Mouse (Mus musculus) T-helper 1 cell (primary cell): ENCODE measurements around the gene Atg7.

Source experiments
- in situ Hi-C: fragments of 300-600 bp; cut with MboI, MseI; formaldehyde crosslinking; loops from one replicate; pipeline ENCODE4 v1.15.1; 2025; ENCODE audit warnings: high pct_unique_total_duplicates

Atg7 gene

DNA sequence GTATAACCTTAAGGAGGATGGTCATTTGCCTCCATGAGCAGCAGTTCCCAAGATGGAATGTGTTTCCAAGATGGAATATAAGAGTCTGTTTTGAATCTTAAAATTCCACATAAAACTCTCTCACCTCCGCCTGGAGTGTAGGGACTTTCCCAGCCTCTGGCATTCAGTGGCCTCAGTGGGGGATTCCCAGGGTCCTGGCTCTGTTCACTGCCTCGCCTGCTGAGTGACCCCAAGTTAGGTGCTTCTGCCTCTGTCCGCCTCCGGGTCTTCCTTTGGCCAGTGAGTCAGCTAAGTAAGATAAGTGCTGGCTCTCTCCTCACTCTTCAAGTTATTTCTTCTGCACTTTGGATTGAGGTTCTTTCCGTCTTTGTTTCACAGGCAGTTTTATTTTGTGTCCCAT, 90.3 kb downstream of the Atg7 start:
- in situ Hi-C loops, result no loop called here

DNA sequence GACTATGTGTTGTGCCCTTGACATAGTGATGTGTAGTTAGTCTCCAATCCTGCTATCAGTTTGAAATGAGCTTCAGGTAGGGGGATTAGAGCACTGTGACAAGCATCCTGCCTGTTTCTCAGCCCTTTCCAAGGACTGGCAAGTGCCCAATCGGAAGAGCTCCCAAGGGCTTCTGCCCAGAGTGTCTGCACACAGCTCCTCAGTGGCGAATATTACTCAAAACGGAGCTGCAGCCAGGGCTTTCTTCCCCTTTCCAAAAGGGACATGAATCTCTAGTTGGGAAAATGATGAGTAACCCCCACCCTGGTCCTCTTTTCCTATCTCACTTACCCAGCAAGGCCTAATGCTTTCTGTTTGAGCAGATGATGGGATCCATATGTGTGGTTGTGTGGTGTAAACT, 90.8 kb downstream of the Atg7 start:
- in situ Hi-C loops, result no loop called here

DNA sequence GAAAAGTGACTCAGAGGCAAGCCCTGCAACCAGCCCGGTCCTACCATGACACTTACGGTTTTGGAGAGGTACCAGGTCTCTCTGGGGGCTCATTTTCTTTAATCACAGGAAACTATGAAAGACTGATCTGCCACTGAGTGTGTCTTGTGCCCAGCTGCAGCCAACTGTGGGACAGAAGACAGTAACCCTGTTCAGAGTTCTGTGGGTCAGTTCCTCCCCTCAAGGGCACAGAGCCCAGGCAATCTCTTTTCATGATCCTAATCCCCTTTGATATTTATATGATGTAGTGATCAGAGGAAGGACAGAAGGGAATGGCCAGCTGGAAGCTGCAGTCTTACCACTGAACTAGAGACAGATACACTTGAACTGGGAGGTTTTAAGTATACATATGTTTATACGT, 92.2 kb downstream of the Atg7 start:
- in situ Hi-C loops, result no loop called here

DNA sequence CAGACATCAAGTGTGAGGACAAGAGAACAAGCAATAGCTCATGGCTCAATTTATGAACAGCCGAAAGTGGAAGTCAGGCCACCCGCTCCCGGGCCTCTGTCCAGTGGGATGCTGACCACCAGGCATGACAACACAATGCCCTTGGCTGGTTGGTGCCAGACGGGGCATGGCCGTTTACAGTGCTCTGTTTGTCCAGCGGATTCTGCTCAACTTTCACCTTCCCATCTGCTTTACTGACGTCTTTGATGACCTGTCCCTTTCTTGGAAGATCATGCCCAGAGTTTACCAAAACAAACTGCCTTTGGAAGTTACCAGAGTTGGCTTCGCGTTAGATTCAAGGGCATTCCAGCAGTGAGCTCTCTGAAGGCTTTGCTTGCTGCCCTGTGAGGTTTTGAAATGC, 93.5 kb downstream of the Atg7 start:
- in situ Hi-C loops, result no loop called here

DNA sequence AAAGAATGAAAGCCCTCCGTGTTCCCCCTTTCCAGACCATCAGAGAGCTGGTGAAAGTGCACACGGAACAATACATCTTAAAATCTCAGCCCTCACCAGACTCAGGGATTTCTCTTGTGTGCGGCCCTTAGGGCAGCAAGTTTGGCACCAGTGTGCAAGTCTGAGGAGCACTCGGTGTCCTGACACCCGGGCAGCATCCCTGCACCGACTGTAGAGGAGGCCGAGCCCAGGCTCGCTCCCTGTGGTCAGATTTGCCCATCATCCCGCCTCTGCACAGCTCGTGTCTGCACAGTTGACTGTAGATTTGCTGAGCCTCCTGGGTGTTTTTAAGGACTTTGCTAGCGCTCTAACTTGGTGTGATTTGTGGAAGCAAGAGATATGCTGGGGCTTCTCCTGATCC, 94.3 kb downstream of the Atg7 start:
- in situ Hi-C loops, result no loop called here

DNA sequence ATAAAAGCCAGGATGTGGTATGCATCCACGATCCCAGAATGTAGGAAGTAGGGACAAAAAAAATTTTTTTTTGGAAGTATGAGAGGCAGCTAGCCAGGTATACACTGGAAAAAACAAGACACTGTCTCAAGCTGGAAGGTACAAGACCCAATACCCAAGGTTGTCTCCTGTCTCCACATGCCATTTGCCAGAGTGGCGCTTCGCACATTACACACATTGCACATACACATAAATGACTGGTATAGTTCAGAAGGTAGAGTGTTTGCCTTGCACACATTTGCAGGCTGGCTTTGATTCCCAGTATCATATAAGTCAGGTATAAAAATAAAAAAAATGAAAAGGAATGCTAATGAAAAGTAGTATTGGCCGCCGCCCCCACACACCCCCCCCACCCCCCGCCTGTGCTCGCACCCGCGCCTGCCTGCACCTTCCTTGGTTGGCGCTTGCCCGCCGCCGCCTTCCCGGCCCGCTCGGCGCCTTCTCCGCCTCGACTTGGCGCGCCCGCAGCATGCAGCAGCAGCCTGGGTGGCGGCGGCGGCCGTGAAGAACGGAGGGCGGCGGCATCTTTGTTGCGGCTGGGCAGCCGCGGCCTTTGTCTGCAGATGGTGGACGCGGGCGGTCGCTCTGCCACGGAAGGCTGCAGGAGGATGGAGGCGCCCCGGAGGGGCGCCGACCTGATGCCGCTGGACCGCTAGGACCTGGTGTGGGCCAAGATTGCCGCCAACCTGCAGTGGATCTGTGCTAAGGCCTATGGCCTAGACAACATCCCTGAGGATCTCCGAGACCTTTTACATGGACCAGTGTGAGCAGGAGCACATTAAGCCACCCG, 95.2 kb downstream of the Atg7 start:
- in situ Hi-C loops, result no loop called here

DNA sequence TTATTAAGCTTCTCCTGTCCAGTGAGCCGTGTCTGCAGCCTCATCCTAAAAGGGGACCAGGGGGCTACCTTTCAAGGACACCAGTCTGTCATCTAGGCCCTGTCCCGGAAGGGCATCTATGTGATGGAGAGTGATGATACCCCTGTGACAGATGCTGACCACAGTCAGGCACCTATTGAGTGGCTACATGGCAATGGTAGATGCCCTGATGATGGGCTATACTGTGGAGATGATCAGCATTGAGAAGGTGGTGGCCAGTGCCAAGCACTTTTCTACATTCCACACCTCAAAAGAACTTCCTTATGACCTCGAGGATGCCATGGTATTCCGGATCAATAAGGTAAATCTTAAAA, 95.8 kb downstream of the Atg7 start:
- in situ Hi-C loops, result no loop called here

DNA sequence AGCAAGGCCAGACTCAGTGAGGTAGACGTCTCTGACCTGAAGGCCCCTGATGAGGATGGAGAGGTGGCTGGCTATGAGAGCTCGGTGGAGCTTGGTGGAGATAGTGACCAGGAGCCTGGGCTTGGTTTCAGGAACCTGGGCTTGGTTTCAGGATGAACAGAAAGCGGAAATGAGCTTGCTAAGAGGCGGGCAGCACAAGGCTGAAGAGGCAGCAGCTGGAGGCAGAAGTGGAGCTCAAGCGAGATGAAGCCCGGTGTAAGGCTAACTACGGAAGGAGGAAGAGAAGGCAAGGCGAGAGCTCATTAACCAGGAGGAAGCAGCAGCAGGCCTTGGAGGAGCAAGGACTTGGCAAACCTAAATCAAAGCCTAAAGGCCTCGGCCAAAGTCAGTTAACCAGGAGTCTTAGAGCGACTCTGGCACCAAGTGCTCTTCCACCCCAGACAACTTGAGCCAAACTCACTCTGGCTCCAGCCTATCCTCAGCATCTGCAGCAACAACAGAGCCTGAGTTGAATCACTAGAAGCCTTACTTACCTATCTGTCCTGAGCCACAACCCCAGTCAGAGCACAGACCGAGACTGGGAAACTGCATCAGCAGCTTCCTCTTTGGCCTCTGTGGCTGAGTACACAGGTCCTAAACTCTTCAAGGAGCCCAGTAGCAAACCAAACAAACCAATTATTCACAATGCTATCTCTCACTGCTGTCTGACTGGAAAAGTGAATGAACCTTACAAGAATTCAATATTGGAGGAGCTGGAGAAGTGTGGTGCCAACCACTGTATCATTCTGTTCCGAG, 99.5 kb downstream of the Atg7 start:
- in situ Hi-C loops, result loop anchor here (5.0 kb wide), 1 partner anchor 280 kb away; no protein-coding TSS in a partner anchor

DNA sequence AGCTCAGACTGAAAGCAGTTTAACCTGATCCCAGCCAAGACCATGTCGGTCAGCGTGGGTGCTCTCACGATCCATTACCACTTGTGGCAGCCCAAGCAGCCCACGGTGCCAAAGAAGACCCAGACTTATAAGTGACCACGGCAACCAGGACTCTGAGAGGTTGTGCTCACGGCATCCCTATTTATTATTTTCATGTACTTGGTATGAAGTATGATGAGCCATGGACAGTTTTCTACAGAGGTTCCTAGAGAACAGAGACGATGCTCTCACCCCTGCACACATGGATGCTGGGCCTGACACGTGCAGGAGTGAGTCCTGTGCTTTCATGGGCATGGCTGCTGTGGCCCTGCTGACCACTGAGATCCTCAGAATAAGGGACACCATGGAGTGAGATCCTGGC, 100.2 kb downstream of the Atg7 start:
- in situ Hi-C loops, result loop anchor here (5.0 kb wide), 1 partner anchor 279 kb away; no protein-coding TSS in a partner anchor

DNA sequence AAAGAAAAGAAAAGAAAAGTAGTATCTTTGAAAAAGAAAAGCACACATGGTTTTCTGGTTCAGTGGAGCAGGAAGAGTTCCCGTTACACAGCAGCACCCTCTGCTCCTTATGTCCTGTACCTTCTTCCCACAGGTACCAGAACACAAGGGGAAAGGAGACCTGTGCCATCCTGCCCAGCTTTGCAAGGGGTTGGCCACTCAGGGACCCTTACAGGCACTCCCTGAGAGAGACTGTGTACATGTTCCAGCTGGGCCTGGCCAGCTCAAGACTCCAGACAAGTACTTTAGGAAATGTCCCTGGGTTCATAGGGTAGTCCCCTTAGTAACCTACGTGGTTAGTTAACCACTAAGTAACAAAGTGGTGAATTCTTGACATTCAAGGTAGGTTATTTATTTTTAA, 100.9 kb downstream of the Atg7 start:
- in situ Hi-C loops, result loop anchor here (5.0 kb wide), 1 partner anchor 278 kb away; no protein-coding TSS in a partner anchor

DNA sequence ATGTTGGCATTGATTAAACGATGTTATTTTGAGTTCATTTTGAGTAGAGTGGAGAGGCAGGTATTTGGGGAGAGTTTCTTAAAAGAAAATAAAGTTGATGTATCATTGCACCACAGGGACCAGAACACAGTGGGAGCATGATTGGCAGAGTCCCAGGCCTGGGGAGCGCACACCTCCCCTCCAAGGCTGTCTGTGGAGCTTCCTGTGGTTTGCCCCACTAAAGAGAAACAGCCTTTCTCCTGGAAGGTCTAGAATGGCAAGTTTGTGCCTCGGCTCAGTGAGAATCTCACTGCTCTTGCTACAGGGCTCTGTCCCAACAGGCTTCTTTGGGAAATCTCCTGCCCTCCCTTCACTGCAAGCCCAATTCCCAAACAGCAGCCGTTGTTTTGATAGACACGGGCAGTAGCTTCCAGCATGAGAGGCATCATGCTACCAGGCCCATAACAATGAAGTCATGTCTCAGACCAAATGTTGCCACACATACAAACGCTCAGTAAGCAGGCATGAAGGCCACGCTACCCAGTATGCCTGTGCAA, 103.6 kb downstream of the Atg7 start:
- in situ Hi-C loops, result no loop called here

DNA sequence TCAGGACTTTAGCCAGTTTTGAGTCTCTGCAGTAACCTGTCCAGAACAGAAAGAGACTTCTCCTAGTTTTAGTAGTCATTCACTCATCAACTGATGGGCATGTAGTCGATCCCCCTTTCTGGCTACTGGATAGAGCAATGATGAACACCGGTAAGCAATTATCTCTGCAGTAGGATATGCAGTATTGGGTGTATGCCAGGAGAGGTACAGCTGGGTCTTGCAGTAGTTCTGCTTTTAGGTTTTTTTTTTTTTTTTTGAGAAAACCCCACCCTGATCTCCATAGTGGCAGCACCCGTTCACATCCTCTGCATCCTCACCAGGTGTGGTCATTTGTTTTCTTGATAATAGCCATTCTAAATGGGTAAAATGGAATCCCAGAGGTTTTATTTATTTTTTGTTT, 105.5 kb downstream of the Atg7 start:
- in situ Hi-C loops, result no loop called here

DNA sequence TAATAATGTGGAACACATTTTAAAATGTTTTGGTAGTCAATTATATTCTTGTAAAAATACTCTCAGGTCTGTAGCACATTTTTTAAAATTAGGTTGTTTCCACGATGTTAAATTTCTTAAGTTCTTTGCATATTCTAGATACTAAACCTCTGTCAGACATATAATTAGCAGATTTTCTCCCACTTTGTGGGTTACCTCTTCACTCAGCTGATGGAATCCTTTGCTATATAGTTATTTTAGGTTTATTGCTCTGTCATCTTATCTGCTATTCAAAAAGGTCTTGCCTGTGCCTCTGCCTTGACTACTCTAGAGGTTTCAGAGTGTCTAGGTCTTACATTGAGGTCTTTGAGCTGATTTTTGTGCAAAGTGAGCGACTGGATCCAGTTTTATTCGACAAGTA, 106.0 kb downstream of the Atg7 start:
- in situ Hi-C loops, result no loop called here

DNA sequence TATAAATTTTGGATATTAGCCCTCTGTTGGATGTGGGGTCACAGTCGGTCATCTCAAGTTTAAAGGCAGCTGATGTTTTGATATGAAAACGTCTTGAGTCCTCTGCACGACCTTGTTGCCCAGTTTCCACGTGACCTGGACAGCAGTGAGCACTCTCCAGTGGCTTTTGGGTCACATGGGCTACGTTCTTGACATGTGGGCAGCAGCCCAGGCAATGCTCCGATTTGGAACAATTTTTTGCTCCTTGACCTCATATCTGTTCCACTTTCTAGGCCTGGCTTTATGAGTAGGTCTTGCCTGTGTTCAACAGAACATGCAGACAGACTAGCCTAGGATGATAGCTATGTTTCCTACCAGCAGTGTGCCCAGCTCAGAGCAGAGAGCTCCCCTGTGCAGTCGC, 115.9 kb downstream of the Atg7 start:
- in situ Hi-C loops, result no loop called here

DNA sequence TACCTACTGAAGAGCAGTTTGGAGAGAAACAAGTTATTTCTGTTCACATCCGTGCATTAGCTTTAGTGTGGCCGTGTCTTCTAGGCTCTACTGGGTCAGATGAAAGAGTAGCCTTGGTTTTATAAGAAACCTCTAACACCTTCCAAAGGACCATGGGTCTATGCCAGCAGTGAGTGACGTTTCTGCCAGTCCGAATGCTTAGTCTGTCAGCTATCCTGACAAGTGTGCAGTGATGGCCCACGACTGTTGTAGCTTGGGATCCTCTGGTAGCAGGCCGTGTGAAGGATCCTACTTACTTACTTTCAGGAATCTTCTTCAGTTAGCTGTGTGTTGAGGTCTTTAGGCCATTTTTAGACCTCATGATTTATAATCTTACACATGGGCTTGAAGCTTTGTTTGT, 123.4 kb downstream of the Atg7 start:
- in situ Hi-C loops, result no loop called here

DNA sequence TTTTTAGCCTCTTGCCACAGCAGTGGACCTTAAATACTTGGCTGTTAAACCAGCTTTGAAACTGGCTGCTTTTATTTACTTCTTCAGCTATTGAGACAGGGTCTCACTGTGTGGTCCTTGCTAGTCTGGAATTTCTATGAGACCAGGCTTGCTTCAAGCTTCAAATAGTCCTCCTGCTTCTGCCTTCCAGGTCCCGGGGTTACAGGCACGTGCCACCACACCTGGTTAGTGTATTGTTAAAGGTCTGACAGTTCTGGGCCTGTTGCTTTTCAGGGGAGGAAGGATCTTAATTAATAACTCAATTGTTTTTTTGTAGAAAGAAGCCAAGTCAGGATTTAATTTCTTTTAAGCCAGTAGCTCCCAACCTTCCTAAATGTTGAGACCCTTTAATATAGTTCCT, 124.8 kb downstream of the Atg7 start:
- in situ Hi-C loops, result no loop called here

DNA sequence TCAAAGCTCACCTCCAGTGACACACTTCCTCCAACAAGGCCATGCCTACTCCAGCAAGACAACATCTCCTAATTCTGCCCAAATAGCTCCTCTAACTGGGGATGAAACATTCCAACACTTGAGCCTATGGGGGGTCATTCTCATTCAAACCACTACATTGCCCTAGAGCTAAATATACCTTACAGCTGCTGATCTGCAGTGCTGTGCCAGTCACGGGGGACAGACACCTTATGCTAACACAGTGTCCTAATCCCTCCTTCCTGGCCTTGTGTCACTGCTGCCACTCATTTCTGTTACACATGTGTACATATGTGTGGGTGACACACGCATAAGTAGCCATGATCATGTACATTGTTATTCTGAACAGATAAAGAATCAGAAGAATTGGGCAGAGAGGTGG, 127.4 kb downstream of the Atg7 start:
- in situ Hi-C loops, result no loop called here

DNA sequence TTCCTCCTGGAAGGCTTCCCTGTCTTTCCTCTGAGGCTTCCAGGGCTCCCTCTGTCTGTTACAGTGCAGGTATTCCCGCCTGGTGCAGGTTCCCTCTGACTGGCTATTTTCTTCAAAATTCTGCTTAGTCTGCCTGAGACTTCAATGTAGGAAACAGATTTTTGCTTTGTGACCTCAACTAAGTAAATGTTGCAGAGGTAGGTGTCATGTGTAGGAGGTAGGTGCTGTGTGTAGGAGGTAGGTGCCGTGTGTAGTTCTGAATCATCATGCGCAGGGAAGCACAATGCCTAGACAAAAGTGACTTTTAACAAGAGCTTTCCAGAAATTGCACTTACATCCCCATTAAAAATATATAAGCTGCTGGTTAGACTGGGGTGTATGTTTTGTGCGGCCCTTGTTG, 128.6 kb downstream of the Atg7 start:
- in situ Hi-C loops, result no loop called here

DNA sequence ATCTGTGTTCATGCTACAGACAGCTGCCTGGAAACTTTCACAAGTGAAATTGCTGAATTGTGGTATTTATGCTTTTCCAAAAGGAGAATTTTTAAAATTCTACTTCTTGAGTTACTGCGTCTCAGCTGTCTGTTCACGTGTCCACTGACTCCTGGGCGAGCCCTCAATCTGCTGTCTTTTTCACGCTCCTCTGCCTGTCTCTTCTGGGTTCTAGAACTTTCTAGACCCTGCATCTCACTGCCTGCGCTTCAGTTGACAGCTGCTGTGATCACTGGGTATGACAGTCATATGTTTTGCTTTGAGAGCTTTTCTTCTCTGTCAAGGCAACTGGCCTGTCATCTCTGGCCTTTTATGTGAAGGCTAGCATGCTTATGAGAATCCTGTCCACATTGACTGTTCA, 132.3 kb downstream of the Atg7 start:
- in situ Hi-C loops, result no loop called here

DNA sequence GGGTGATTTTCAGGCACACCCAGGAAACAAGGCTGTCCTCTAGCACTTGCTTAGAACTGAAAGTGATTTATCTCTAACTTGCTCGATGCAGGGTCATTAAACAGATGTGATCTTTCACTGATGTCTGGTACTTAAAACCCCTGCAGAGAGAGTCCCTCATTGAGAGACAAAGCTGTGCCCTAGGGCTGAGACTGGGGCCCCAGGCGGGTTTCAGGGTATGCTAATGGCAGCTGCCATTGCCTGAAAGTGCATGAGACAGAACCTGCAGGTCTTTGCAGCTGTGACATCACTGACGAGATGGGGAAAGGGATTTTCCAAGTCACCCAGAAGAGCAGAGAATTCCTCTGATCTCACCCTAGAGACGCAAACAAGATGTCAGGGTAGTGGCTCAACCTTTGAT, 135.0 kb downstream of the Atg7 start:
- in situ Hi-C loops, result no loop called here

DNA sequence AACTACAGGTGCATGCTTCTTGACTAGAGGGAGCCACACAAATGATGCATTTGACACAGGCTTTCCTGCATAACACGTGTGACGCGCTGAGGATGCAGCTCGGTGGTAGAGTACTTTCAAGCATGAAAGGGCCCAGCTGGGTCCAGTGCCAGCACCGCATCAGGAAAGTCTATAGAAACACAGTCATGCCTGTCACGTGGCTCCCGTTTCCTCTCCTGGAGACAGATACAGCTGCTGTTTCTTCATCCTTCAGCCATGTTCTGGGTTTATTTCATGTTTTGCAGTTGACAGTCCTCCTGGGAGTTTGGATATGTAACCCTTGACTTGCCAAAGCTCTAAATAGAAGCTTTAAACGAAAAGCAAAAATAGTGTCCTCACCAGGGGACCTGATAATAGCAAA, 135.8 kb downstream of the Atg7 start:
- in situ Hi-C loops, result no loop called here

DNA sequence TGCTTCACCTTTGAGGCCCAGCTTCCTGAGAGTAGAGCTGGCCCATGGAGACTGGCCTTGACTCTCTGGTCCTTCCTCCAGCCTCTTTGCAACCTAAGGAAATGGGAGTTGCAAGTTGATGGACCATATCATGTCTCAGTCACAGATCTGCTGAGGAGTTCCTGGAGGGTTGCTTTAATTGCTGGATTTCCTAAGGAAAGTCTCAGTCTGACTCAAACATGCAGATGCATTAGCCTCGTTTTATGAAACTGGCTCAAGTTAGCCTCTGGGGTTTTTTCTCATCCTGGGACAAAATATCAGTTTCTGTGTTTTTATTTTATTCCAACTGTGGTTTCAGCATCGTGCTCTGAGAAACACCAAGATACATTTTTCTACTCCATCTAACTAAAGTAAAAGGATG, 137.7 kb downstream of the Atg7 start:
- in situ Hi-C loops, result no loop called here
